Mouse (Mus musculus) ES-E14 (cell line): ENCODE measurements around the gene Bicdl2. TPM values are rescaled to one million over a fixed set of nuclear protein-coding genes. Genes with fewer than 3 reads are reported as not detected.

ENCODE experiments used
- DNase-seq: peaks from one replicate; pipeline ENCODE4 v3.0.0-alpha.2; 2013; ENCODE audit warnings: low read depth, low spot score
- H3K27ac ChIP-seq: 2 replicates; pipeline ENCODE4 v1.5.1; 2012; ENCODE audit warnings: low read depth, mild to moderate bottlenecking, low read length, moderate library complexity, mixed read lengths; ENCODE audit not compliant: poor library complexity, insufficient read depth, severe bottlenecking
- H3K36me3 ChIP-seq: 2 replicates; pipeline ENCODE4 v1.6.1; 2012; ENCODE audit warnings: mild to moderate bottlenecking, low read length, moderate library complexity, mixed read lengths; ENCODE audit not compliant: control insufficient read depth, poor library complexity, insufficient read depth, severe bottlenecking
- H3K4me1 ChIP-seq, 2 experiments: fragments of 150-350 bp in 1 of 2; sonication (generic) in 1 of 2; 2 replicates each; pipeline ENCODE4 v1.6.1; 2012; ENCODE audit warnings: low read length in 2 of 2, mild to moderate bottlenecking in 1 of 2, mixed read lengths in 1 of 2; ENCODE audit not compliant: control insufficient read depth in 2 of 2, insufficient read depth in 2 of 2, poor library complexity in 1 of 2
- H3K4me3 ChIP-seq, 2 experiments: fragments of 150-350 bp in 1 of 2; sonication (generic) in 1 of 2; 2 replicates each; pipeline ENCODE4 v1.5.1; 2012; ENCODE audit warnings: low read length in 2 of 2, low read depth in 1 of 2, mild to moderate bottlenecking in 1 of 2, mixed read lengths in 1 of 2; ENCODE audit not compliant: insufficient read depth in 1 of 2, poor library complexity in 1 of 2, severe bottlenecking in 1 of 2
- H3K9ac ChIP-seq: 2 replicates; pipeline ENCODE4 v1.6.1; 2012; ENCODE audit warnings: low read depth, mild to moderate bottlenecking, low read length, mixed read lengths; ENCODE audit not compliant: poor library complexity, insufficient read depth, severe bottlenecking
- H3K9me3 ChIP-seq: fragments of 150-350 bp; sonication (generic); 2 replicates; pipeline ENCODE4 v1.6.1; 2012; ENCODE audit warnings: low read depth, mild to moderate bottlenecking, low read length; ENCODE audit not compliant: control insufficient read depth, insufficient read depth
- CHD2 ChIP-seq: IDR thresholded peaks from 2 replicates; pipeline ENCODE4 v1.6.1; 2014; ENCODE audit warnings: mild to moderate bottlenecking, low read depth, low read length, inconsistent platforms
- HCFC1 ChIP-seq: IDR thresholded peaks from 2 replicates; pipeline ENCODE4 v1.6.1; 2012; ENCODE audit warnings: low read length, inconsistent platforms, borderline replicate concordance; ENCODE audit not compliant: insufficient read depth
- MAFK ChIP-seq: IDR thresholded peaks from 2 replicates; pipeline ENCODE4 v1.6.1; 2014; ENCODE audit warnings: mild to moderate bottlenecking, low read depth, low read length, inconsistent platforms; ENCODE audit not compliant: insufficient read depth
- ZC3H11A ChIP-seq: IDR thresholded peaks from 2 replicates; pipeline ENCODE4 v1.6.1; 2012; ENCODE audit warnings: low read depth, mild to moderate bottlenecking, inconsistent platforms, low read length, borderline replicate concordance
- ZNF384 ChIP-seq: IDR thresholded peaks from 2 replicates; pipeline ENCODE4 v1.6.1; 2012; ENCODE audit warnings: low read depth, low read length, inconsistent platforms
- in situ Hi-C, 2 experiments: fragments of 600-800 bp; cut with MboI; formaldehyde crosslinking; loops; one replicate each; pipeline ENCODE4 v1.15.1; 2025; ENCODE audit warnings: low sequenced_read_pairs in 2 of 2, inconsistent platforms in 1 of 2; ENCODE audit not compliant: unreplicated experiment in 2 of 2
- total RNA-seq: library from RNA; depleted of rRNA; stranded (reverse); fragments of 300-350 nt; gene quantifications from 2 replicates; pipeline ENCODE4 v1.2.3, GENCODE M21; 2012

Gene Bicdl2
- total RNA-seq, 1 experiment, result 1.1 TPM

- no peak for DNase-seq
- Histone ChIP-seq H3K9me3 (no peaks in the 10 kb centered on the region), H3K4me1 (peaks cover 0 to 13% of the 10 kb centered on the region in 2 experiments; a peak in 1 of 4 replicates), H3K4me3 (peak overlapping the region; percentile 64 to 70), H3K27ac (no peak overlapping the region), H3K9ac (no peak overlapping the region), H3K36me3 (no peaks in the 10 kb centered on the region)
- TF ChIP-seq HCFC1, result no peak
- TF ChIP-seq MAFK, result no peak
- TF ChIP-seq CHD2, result no peak
- TF ChIP-seq ZNF384, result no peak
- no peak for TF ChIP-seq ZC3H11A
- in situ Hi-C loops, result no loop called here
Measured at GRCm38 (mm10) chr17:23660876-23661200, 532 bp downstream of the Bicdl2 start.

- no peak for TF ChIP-seq CHD2
- TF ChIP-seq ZC3H11A, result no peak
- no peak for TF ChIP-seq ZNF384
- no peak for TF ChIP-seq MAFK
- TF ChIP-seq HCFC1, result no peak
- Histone ChIP-seq H3K36me3 (peaks cover 2% of the 10 kb centered on the region; the same call in 1 of the 2 replicates), H3K9ac (no peak overlapping the region), H3K4me3 (no peak overlapping the region), H3K9me3 (no peaks in the 10 kb centered on the region), H3K4me1 (peaks cover 0 to 14% of the 10 kb centered on the region in 2 experiments; a peak in 1 of 4 replicates), H3K27ac (no peak overlapping the region)
- in situ Hi-C loops, result no loop called here
- no peak for DNase-seq
Measured at GRCm38 (mm10) chr17:23661526-23661925, 1.2 kb downstream of the Bicdl2 start.

- in situ Hi-C loops, result no loop called here
- Histone ChIP-seq H3K4me3 (no peak overlapping the region), H3K36me3 (peaks cover 19% of the 10 kb centered on the region), H3K27ac (no peak overlapping the region), H3K4me1 (peaks cover 0 to 18% of the 10 kb centered on the region in 2 experiments; a peak in 1 of 4 replicates), H3K9ac (no peak overlapping the region), H3K9me3 (no peaks in the 10 kb centered on the region)
- TF ChIP-seq ZNF384 (no peak), HCFC1 (no peak), CHD2 (no peak), ZC3H11A (no peak), MAFK (no peak)
- DNase-seq, result no peak
Measured at GRCm38 (mm10) chr17:23664556-23665021, 4.3 kb downstream of the Bicdl2 start.

- peaks cover 29% of the 10 kb centered on the region for H3K36me3 ChIP-seq
- H3K4me1 ChIP-seq, result peaks cover 0 to 25% of the 10 kb centered on the region in 2 experiments; a peak in 2 of 4 replicates
- in situ Hi-C loops, result no loop called here
- no peak overlapping the region for H3K9ac ChIP-seq
- H3K9me3 ChIP-seq, result no peaks in the 10 kb centered on the region
- TF ChIP-seq CHD2, result no peak
- no peak overlapping the region for H3K27ac ChIP-seq
- no peak for DNase-seq
- no peak overlapping the region for H3K4me3 ChIP-seq
Measured at GRCm38 (mm10) chr17:23665511-23665910, 5.2 kb downstream of the Bicdl2 start.

GRCm38 (mm10) chr17:23670516-23671074 is 10.3 kb downstream of the Bicdl2 start:
- H3K9ac ChIP-seq, result peak overlapping the region; percentile 58; the same call in 1 of the 2 replicates
- H3K27ac ChIP-seq, result peak overlapping the region; percentile 58
- H3K4me1 ChIP-seq, result peaks cover 0 to 31% of the 10 kb centered on the region in 2 experiments; a peak in 2 of 4 replicates
- H3K9me3 ChIP-seq, result no peaks in the 10 kb centered on the region
- DNase-seq, result no peak
- peaks cover 33% of the 10 kb centered on the region for H3K36me3 ChIP-seq
- H3K4me3 ChIP-seq, result no peak overlapping the region; a peak in 1 of 4 replicates
- in situ Hi-C loops, result no loop called here
- no peak for TF ChIP-seq ZC3H11A
- TF ChIP-seq ZNF384, result no peak
- no peak for TF ChIP-seq CHD2
- TF ChIP-seq MAFK, result no peak
- TF ChIP-seq HCFC1, result no peak
